Mouse (Mus musculus) MEL-GATA-1-ER (cell line): Measurements from ENCODE around the gene Vtn.
"Not testable (repeated sequence)": the region's sequence is repeated elsewhere in the genome, so short reads cannot be mapped to it uniquely, and the experiment has no call there.

ENCODE experiments used
- DNase-seq: peaks from one replicate; pipeline ENCODE4 v3.0.0-alpha.2; 2012; ENCODE audit warnings: low read depth; ENCODE audit errors: extremely low read depth

Gene Vtn

DNA sequence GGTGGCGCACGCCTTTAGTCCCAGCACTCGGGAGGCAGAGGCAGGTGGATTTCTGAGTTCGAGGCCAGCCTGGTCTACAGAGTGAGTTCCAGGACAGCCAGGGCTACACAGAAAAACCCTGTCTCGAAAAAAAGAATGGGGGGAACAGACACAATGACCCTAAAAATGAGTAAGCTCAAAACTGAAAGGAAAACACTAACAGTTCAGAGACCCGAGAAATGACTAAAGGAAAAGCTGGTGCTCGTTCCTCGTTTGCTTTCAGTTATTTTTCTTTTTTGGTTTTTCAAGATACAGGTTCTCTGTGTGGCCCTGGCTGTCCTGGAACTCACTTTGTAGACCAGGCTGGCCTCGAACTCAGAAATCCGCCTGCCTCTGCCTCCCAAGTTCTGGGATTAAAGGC, 32.6 kb downstream of the Vtn start:
- not testable (repeated sequence) for DNase-seq

DNA sequence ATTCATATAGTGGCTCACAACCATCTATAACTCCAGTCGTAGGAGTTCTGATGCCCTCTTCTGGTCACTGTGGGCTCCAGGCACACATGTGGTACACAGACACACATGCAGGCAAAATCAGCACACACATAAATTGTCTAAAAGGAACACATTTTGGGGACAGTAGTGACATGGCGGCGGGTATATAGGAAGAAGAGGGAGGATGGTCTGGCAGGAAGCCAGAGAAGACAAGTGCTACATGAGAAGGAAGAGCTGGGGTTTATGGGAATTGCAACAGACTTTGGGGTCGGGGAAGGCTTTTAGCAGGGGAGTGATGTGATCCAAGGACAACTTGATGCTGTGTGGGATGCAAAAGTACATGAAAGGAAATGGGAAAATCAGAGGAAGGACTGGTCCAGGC, 35.6 kb downstream of the Vtn start:
- no peak for DNase-seq

DNA sequence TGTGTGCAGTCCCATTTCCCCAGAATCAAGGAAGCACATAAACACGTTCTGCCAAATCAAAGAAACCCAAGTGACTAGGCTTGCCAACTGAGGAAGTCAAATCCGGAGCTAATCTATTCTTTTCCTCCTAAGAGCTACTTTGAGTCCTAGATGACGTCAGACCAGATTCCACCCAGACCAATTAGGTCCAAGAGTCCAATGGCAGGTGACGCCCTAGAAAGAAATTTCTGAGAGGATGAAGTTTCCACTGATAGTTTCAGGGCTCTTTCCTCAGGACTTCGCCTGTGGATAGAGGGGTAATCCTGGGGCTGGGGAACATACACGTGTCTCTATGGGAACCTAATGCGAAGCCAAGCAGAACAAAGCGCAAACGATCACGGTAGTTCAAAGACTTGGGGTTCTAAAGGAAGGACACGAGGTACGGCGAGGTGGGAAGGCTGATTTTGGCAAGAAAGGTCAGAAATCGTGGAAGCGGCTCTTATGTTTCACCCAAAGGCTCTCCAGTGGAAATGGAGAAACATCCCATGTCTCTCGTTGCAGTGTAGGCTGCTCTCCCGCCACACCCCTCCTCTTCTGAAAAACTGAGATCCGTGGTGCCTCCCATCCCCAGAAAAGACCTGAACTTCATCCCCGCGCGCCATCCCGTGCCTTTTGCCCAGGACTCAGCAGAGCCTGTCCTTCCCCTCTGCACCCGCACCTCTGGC, 36.6 kb downstream of the Vtn start:
- no peak for DNase-seq

DNA sequence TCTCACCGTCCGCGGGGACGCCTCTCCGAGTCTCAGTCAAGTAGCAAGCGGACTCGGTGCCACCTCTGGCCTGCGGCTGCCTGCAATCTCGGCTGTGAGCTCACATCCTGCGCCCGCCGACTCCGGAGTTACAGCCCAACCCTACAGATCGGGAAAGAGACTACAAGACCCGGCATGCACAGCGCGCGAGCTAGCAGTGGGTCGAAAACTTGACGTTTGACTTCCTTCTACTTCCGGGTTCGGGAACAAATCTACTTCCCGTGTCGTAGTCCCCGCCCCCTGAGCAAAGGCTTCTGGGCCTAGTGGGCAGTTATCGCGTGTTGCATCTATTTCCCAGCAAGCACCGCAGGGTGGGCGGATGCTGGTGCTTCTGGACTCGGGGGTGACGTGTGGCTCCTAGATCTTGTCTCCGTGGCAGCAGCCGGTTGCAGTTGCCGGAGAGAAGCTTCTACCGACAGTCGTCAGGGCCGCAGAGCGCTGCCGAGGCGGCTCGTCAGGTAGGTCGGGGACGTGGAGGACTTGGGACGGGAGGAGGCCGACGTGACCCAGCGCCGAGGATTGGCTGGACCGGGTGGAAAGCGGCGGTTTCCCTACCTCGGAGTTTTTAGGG, 37.3 kb downstream of the Vtn start, which contains the start of the genes Tnfaip1 and Ift20:
Gene Tnfaip1 (minus strand): TSS at position 253 of the 610 bp plus-strand sequence.
Gene Ift20 (plus strand): TSS at position 282 of the 610 bp plus-strand sequence.
- DNase-seq, result peak; percentile 99

DNA sequence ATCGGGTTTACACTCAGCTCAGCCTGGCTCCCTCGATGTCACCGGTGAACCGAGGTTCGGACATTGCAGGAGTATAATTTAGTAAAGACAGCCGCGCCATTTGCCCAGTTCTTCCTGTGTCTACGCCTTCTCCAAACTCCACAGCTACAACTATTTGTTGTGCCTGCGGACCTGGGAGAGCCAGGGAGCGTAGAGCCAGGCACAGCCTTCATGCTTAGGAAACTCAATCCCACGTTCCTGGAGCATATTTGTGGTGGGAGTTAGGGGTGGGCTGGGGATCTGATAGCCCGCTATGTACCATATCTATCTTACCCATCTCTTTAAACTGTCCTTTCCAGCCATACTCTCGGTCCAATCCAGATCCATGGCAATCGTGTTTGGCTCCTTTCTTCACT, 37.8 kb downstream of the Vtn start:
- no peak for DNase-seq

DNA sequence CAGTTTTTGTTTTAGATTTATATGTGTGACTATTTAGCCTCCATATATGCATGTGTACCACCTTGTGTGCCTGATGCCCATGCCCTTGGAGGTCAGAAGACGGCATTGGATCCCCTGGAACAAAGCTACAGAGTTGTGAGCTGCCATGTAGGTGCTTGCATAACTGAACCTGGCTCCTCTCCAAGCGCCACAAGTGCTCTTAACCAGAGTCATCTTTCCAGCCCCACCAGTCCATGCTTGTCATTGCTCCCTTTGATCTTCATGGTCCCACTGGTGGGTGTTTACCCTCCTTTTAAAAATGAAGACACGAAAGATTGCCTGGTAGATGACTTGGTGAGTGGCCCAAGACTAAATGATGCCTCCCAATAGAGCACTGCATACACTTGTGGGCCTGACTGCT, 41.5 kb downstream of the Vtn start:
- no peak for DNase-seq

DNA sequence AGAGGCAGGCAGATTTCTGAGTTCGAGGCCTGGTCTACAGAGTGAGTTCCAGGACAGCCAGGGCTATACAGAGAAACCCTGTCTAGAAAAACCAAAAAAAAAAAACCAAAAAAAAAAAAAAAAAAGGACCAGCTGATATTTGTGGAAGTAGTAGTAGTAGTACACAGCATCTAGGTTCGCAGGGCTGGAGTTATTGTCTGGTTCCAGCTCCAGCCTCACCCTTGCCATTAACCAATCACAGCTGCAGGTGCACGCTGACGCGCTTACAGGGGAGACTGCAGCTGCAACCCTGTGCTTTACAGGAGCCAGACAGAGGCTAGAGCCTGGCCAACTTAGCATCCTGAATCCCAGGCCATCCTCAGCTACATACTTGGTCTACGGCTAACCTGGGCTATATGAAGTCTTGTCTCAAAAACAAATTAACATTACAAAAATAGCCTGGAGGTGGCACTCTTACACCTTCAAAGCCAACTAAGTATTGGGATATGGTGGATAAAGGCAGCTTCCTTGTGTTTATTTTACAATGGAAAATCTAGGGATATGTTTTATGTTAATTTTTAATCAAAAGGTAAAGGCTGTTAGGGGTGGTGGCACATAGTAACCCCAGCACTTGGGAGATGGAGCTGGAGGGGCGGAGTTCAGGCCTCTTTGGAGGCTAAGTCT, 45.7 kb downstream of the Vtn start:
- DNase-seq, result no peak

DNA sequence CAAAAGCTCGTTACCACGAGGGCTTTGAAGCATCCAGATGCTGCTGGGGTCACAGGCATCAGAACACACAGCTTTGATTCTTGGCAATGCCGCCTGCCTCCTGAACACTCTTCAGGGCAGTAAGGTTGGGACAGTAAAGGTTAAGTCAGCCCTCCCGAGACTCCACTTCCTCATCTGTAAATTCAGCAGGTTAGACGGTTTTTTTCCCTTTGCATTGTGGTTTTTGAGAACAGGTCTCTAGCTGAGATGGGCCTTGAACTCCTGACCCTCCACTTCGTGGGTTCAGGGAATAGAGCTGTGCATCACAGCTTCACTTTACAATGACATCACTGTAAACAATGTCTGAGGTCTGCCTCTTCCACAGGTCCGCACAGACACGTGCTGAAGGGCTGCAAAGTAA, 46.3 kb downstream of the Vtn start:
- DNase-seq, result no peak

DNA sequence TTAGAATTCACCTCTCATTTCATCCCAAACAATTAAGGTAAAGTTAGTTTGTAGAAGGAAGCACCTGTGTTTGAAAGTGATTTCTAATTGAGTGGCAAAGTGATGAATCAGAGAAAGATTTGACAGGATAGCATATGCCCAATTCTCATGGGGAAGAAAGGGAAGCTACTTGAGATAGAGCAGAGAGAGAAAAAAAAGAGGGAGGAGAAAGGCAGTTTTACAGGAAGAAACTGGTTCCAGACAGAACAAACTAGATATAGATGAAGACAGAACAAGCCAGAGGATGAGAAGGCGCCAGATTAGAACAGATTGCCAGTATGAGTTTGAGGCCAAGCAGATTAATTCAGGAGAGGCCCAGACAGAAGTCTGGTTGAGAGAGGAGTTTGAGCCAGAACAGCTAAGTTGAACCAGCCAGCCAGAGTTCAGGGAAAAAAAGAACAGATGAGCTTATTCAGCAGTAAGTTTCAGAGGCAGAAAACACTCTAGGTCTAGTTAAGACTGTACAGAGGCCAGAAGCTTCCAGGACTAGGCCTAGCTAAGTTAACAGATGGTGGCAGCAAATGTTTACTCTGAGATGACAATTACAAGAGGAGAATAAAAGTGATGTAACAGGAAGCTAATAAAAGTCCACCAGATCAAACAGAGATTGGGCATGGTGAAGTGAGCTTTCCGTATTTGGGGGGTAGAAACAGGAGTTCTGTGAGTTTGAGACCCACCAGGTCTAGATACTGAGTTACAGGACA, 49.0 kb downstream of the Vtn start:
- DNase-seq, result no peak

DNA sequence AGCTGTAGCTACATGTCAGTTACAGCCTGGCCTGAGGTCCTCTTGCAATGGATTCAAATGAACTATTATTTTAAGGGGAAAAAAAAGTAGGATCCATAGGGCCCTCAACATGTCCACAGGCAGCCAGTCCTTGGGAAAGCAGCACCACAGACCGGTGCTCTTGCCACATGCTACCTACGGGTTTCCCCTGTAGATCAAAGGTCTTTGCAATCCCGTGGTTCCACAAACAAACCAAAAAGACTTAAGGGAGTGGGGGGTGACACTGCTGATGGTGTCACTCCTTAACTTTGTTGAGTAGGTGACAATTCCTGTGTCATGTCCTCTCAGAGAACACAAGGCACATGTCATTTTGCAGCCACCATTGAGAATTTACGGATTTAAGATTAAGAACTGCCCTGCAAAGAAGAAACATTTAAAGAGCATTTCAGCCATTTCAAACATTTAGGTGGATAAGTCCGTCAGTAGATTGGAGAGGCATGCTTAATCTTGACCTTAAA, 50.6 kb downstream of the Vtn start:
- no peak for DNase-seq

DNA sequence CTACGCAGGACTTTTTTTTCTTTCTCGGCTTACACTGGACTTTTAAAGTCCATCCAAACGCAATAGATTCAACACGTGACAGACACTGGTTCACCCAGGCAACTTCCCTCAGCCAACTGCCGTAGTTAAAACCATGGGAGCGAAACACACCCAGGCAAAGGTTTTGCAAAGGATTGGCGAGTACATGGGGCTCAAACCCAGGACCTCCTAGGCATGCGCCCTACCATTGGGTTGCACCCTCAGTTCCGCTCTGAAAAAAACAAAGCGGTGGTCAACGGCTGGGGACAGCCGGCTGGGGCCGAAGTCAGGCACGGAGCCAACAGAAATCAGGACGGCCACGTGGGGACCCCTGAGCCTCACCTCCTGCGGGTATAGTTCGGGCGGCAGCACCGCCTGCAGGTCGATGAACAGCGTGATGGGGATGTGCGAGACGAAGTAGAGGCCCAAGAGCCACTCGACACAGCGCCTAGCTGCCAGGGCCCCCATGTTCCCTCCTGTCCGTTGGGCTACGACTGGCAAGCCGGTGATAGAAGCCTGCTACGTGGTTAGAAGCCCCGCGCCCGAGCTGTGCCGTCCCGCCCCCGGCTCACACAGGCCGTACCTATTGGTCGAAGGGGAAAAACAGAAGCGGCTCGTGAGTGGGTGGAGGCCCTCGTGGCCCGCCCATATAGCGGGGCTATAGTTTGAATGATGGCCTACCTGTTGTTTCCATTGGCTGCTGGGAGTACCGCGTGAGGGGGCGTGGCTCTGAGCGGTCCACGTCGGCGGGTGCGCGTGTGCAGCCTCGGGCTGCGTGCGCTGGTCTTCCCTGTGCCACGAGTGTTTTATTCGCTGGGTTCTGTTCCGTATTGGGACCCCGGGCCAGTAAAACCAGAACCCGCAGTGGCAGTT, 51.5 kb downstream of the Vtn start, which contains the start of gene Tmem97:
Gene Tmem97 (minus strand): TSS at position 610 of the 891 bp plus-strand sequence.
- DNase-seq, result peak; percentile 93

DNA sequence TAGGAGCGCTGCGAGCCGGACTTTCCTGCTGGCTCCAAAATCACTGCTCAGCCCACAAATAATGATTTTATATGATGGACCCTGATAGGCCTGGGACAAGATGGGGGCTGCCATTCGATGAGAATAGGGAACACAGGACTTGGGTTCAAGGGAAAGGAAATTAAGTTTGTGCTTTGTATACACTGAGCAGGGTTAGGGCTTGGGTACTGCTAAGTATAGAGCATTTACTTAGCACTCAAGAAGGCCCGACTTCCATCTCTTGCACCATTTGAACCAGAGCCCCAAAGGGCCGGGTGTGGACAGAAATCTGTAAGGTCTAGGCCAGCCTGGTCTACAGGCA, 52.1 kb downstream of the Vtn start:
- DNase-seq, result no peak
